Mouse (Mus musculus) CD4-positive, CD25-positive, alpha-beta regulatory T cell, adult 2 months (primary cell): ENCODE results near the gene Rsbn1.

Experiments used
- DNase-seq: peaks from one replicate; pipeline ENCODE4 v3.0.0-alpha.2; 2012; ENCODE audit warnings: low read depth, low spot score

Gene Rsbn1

GRCm38 (mm10) chr3:103948666-103949065 is 34.7 kb downstream of the Rsbn1 start:
- no peak for DNase-seq

- DNase-seq: no peak
These were observed 46.7 kb downstream of the Rsbn1 start for GRCm38 (mm10) chr3:103960622-103961021.

DNA sequence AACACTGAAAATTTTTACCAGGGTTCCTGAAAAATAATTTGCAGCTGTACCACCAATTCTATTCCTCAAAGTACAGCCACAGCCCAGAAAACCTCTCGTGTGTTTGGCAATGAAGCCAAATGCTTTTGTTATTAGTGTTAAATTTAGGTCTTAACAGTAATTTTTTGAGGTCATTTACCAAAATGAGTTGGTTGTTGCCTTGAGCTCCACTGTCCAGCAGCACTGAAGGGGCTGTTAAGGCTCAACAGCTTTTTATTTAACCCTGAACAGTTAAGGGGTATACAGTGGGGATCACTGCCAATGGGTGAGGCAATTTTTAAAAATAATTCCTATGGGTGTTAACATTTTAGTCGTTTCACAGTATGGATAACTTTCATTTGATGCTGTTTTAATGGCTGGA is 53.3 kb downstream of the Rsbn1 start:
- DNase-seq: no peak

- DNase-seq: peak; percentile 86
These were observed 54.2 kb downstream of the Rsbn1 start, which contains the start of gene Phtf1 for GRCm38 (mm10) chr3:103967861-103968691. TSS of gene Phtf1 (plus strand) at chr3:103968110.

DNA sequence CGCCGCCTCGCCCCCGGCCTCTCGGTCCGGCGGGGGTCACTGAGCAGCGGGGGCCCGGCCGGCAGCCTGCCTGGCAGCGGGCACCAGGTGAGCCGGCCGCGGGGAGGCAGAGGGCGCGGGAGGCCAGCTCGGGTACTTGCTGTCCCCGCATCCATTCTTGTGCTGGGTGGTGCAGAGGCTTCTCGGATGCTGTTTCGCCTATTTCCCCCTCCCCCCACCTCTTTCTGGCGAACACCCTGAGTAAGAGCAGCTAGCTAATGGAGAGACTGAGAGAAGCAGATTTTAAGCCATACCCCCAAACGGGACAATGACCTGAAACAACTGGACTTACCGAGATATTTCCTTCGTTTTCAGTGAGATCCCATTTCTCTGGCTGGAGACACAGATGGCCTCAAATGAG is 54.8 kb downstream of the Rsbn1 start:
- DNase-seq: peak; percentile 60

DNA sequence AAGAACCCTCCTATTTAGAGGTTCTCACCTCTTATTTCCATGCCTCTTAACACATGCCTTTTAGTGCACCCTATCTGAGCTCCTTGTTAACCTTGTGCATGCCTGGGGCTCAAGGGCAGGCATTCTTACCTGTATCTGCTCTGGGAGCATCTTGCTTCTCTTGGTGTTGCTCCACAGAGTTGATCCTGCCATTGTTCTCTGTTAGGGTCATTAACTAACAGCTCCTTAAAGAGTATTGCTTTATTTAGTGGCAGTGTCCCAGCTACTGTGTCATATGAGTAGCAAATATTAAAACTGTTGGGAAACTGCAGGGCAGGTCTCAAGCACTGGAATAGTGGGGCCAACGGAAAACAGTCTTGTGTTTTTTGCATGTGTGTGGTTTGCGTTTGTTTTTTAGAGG is 57.2 kb downstream of the Rsbn1 start:
- DNase-seq: no peak

DNA sequence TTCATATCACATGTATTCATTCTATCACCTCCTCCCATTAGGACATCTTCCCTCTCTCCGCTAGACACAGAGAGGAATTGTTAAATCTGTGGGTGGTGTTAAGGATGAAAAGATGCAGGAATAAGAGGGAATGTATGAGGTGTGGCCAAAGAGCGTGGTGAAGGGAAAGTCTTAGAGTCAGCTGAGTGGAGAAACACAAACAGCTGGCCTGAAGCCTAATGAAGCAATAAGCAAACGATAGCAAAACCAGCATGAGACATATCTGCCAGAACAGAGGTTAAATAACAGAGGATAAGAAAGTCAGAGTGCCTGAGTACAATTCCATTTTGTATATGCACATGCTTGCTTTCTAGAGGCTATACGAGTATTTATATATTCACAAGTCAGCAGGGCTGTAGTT is 70.6 kb downstream of the Rsbn1 start:
- DNase-seq: no peak

DNA sequence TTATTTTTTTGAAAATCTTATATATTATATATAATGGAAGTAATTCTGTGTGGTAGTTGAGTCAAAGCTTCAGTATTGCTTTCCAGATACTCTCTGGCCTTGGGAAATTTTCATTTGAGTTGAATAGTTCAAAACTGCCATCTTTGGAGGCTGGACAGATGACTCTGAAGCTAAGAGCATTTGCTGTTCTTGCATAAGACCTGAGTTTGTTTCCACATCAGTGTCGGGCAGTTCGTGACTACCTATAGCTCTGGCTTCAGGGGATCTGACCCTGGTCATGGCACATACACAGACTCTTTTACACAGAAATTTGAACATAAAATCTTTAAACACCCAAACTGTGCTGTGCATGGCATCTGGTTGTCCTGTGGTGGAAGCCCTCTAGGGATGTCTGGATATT is 71.3 kb downstream of the Rsbn1 start:
- no peak for DNase-seq

DNA sequence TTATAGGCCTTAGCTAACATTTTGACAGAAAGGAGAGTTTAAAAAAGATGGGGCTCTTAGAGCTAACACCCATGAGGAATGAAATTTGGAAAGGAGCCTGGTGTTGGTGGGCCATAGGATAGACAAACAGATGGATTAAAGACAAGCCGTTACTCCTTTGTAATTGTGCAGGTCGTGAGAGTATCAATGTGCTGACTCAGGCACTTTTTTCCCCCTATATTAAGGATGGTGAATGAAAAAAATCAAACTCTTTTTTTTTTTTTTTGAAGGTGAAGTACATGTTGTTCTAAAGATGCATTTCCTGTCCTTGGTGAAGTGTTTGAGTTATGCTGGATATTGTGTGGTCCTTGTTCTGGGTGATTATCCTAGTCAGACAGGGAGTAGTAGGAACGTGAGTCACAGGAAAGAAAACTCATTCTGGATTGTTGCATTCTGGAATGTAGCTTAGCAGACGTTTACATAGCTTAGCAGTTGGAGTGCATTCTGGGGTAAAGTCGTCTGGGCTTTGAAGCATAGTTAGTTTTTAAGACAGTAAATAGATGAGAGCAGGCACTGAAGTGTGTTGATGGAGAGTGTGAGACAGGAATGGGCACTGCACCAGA is 74.0 kb downstream of the Rsbn1 start:
- DNase-seq: no peak

GRCm38 (mm10) chr3:103989352-103989751 is 75.4 kb downstream of the Rsbn1 start:
- DNase-seq: no peak

DNA sequence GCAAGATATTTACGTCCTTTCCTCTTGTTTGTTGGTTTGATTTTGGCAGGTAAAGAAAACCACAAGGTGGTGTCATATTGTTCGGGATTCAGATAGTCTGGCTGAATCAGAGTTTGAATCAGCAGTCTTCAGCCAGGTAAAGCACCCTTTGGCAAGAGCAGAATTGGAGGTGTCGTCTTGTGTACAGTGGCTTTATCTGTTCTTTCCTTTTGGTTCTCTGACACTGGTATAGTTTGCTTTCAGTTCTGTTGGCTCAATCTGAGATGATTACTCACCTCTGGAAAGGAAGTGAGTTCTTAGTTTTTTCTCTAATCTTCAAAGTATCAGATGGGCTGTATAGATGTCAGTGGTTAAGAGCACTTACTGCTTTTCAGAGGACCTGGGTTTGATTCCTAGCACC is 77.4 kb downstream of the Rsbn1 start:
- DNase-seq: peak; percentile 49

- no peak for DNase-seq
These were observed 84.8 kb downstream of the Rsbn1 start for GRCm38 (mm10) chr3:103998724-103999123.

- DNase-seq: no peak
These were observed 93.1 kb downstream of the Rsbn1 start for GRCm38 (mm10) chr3:104006896-104007466.

GRCm38 (mm10) chr3:104007479-104007878 is 93.6 kb downstream of the Rsbn1 start:
- no peak for DNase-seq

DNA sequence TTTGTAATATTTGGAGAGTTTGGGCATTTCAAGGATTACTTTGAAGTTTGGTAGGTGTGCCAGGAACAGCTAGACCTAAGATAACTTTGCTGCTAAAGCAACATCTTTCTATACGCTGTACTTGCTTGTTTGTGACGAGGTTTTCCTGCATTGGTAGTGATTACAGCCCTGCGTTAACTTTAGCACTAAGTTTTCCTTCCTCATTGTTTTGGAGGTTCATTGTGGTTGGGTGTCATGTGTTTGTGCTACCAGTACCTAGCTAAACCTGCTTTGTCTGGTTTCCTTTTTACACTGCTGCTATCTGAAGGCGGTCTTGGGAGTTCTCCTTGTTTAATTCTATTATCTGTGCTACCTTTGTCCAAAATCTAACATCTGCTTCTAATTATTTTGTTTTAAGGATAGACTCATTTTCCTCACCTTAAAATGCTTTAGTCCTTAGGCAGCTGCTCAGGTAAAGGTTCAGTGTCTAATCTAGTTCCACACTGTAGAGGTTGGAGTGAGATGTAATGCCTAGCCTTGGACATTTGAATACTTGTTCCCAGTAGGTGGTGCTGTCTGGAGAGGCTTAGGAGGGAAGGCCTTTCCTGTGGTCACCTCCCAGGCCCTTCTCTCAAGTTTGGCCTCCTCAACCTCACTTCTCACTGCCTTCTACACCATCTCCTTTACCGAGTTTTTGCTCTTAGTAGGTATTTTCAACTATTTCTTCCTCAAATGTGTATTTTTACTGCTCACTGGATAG is 96.2 kb downstream of the Rsbn1 start:
- no peak for DNase-seq

GRCm38 (mm10) chr3:104011972-104012371 is 98.1 kb downstream of the Rsbn1 start:
- DNase-seq: no peak
